Mouse (Mus musculus) telencephalon, adult 2 months (tissue): ENCODE measurements around the gene Snu13.

Experiments used
- DNase-seq: peaks from one replicate; pipeline ENCODE4 v3.0.0-alpha.2; 2011; ENCODE audit warnings: low read depth, low spot score

Snu13 gene

GRCm38 (mm10) chr15:82027276-82027675 lies 20.1 kb downstream of the Snu13 start:
- DNase-seq = no peak

- DNase-seq = no peak
Measured at GRCm38 (mm10) chr15:82023965-82024635, 23.3 kb downstream of the Snu13 start.

- no peak for DNase-seq
Measured at GRCm38 (mm10) chr15:82022535-82023088, 24.8 kb downstream of the Snu13 start.

- no peak for DNase-seq
Measured at GRCm38 (mm10) chr15:82019288-82019687, 28.1 kb downstream of the Snu13 start.

GRCm38 (mm10) chr15:82017461-82017860 lies 29.9 kb downstream of the Snu13 start:
- DNase-seq = no peak

GRCm38 (mm10) chr15:82016830-82017229 lies 30.6 kb downstream of the Snu13 start:
- DNase-seq = no peak

GRCm38 (mm10) chr15:82016101-82016808 lies 31.1 kb downstream of the Snu13 start:
- peak; percentile 98 for DNase-seq

GRCm38 (mm10) chr15:82015392-82016100 lies 31.9 kb downstream of the Snu13 start:
- peak; percentile 21 for DNase-seq

GRCm38 (mm10) chr15:82014745-82015391 lies 32.5 kb downstream of the Snu13 start:
- DNase-seq = no peak

- no peak for DNase-seq
Measured at GRCm38 (mm10) chr15:82011947-82012346, 35.5 kb downstream of the Snu13 start.

GRCm38 (mm10) chr15:82004257-82004656 lies 43.1 kb downstream of the Snu13 start:
- no peak for DNase-seq

- no peak for DNase-seq
Measured at GRCm38 (mm10) chr15:81993992-81994391, 53.4 kb downstream of the Snu13 start.

- DNase-seq = no peak
Measured at GRCm38 (mm10) chr15:81990549-81990948, 56.8 kb downstream of the Snu13 start.
